Comparison of ENCODE assay signal across 20 mouse cellular contexts in genomic region chr15:96277061-96277460, GRCm38 (mm10). TPM values are rescaled to one million over a fixed set of nuclear protein-coding genes. Genes with fewer than 3 reads are reported as not detected.
A peak's percentile ranks its signal among the peaks of the same experiment; 100 is the strongest.
DNase-seq lines count a peak whose midpoint lies in the region; ATAC-seq and TF ChIP-seq lines count a peak whose summit lies in the region.
"Had no signal": no experiment of that assay in that cellular context is flagged by ENCODE, and none has a peak within 500 bp of the region (broad histone marks: within the 10 kb centered on the region; RNA-seq: fewer than 3 reads in every experiment).

No protein-coding gene starts in this region.

- 74% methylated on average over 4 of the region's 4 CpGs for WGBS in intestine, embryonic 16.5 days
- whole genome bisulfite sequencing in intestine, embryonic 15.5 days = 82% methylated on average over 4 of the region's 4 CpGs
- WGBS in liver, embryonic 14.5 days (ENCODE audit: insufficient replicate concordance) = 29% methylated on average over 4 of the region's 4 CpGs

- no peak overlapping the region for H3K4me2 ChIP-seq in intestine, embryonic 16.5 days (ENCODE audit: low read depth, low read length)
- no peak overlapping the region for H3K4me2 ChIP-seq in intestine, embryonic 15.5 days (replicated peaks)
- no peak overlapping the region for H3K4me2 ChIP-seq in liver, embryonic 14.5 days (ENCODE audit: low read depth)
- H3K4me2 ChIP-seq: heart, embryonic 11.5 days; hindbrain, embryonic 15.5 days had no signal

- no peak overlapping the region for H3K4me3 ChIP-seq in intestine, embryonic 16.5 days (ENCODE audit: low read length)
- no peak overlapping the region for H3K4me3 ChIP-seq in intestine, embryonic 15.5 days (replicated peaks)
- no peak overlapping the region for H3K4me3 ChIP-seq in MEL (ENCODE audit: control insufficient read depth in 1 of 2, insufficient read depth in 1 of 2, low read depth in 2 of 2, low read length in 2 of 2)
- H3K4me3 ChIP-seq in liver, embryonic 14.5 days (ENCODE audit: insufficient read depth in 1 of 2, low read depth in 2 of 2, low read length in 2 of 2) = no peak overlapping the region
- H3K4me3 ChIP-seq: forebrain, embryonic 10.5 days; hindbrain, embryonic 15.5 days had no signal

- TF ChIP-seq RAD21 in MEL (IDR thresholded peaks at IDR 0.05; ENCODE audit: low read depth, low read length) = no peak

- TF ChIP-seq CTCF in MEL (IDR thresholded peaks at IDR 0.05 in 2 of 3, conservative IDR thresholded peaks at IDR 0.05 in 1 of 3; ENCODE audit: control insufficient read depth in 1 of 3, insufficient read depth in 1 of 3, low read depth in 2 of 3, low read length in 3 of 3, poor library complexity in 1 of 3, severe bottlenecking in 1 of 3) = no peak
- no peak for TF ChIP-seq CTCF in liver, embryonic 14.5 days (IDR thresholded peaks at IDR 0.05; ENCODE audit: low read depth)

- no peaks in the 10 kb centered on the region for H3K9me3 ChIP-seq in intestine, embryonic 16.5 days (ENCODE audit: control insufficient read depth, low read length)
- H3K9me3 ChIP-seq in intestine, embryonic 15.5 days = no peaks in the 10 kb centered on the region
- no peaks in the 10 kb centered on the region for H3K9me3 ChIP-seq in MEL (replicated peaks; ENCODE audit: insufficient read depth, low read length)
- H3K9me3 ChIP-seq in liver, embryonic 14.5 days (ENCODE audit: control insufficient read depth, low read length) = no peaks in the 10 kb centered on the region
- H3K9me3 ChIP-seq: hindbrain, embryonic 15.5 days had no signal

- no peak overlapping the region for H3K9ac ChIP-seq in intestine, embryonic 16.5 days (ENCODE audit: low read depth, low read length)
- no peak overlapping the region for H3K9ac ChIP-seq in intestine, embryonic 15.5 days
- H3K9ac ChIP-seq in MEL (ENCODE audit: control insufficient read depth, low read depth, low read length, poor library complexity, severe bottlenecking) = peak overlapping the region; percentile 35
- no peak overlapping the region for H3K9ac ChIP-seq in liver, embryonic 14.5 days (replicated peaks)
- H3K9ac ChIP-seq: hindbrain, embryonic 15.5 days had no signal

- peaks cover 31% of the 10 kb centered on the region for H3K79me2 ChIP-seq in MEL (ENCODE audit: control insufficient read depth, insufficient read depth, low read length, poor library complexity)

- no peaks in the 10 kb centered on the region for H3K27me3 ChIP-seq in intestine, embryonic 16.5 days (replicated peaks; ENCODE audit: control insufficient read depth, insufficient read depth, low read length)
- no peaks in the 10 kb centered on the region for H3K27me3 ChIP-seq in intestine, embryonic 15.5 days (replicated peaks)
- H3K27me3 ChIP-seq in MEL (ENCODE audit: control insufficient read depth in 1 of 2, insufficient read depth in 2 of 2, low read length in 2 of 2) = no peaks in the 10 kb centered on the region
- H3K27me3 ChIP-seq in liver, embryonic 14.5 days (ENCODE audit: control insufficient read depth, insufficient read depth, low read length) = no peaks in the 10 kb centered on the region
- H3K27me3 ChIP-seq: hindbrain, embryonic 15.5 days had no signal

- peak; percentile 39 to 41; a peak in 3 of 4 replicates for TF ChIP-seq EP300 in MEL (IDR thresholded peaks at IDR 0.05; ENCODE audit: low read depth in 1 of 2, low read length in 2 of 2)
- TF ChIP-seq EP300 in liver, embryonic 14.5 days (IDR thresholded peaks at IDR 0.05; ENCODE audit: low read depth) = no peak

- 0 out of 2 replicates have a peak, but pooled peaks have one; percentile 6 for ATAC-seq in intestine, embryonic 16.5 days
- ATAC-seq in intestine, embryonic 15.5 days = no peak
- ATAC-seq in liver, embryonic 14.5 days (ENCODE audit: insufficient read depth) = no peak
- 0 out of 2 replicates have a peak, but pooled peaks have one; percentile 33 for ATAC-seq in neutrophil, adult 5-6 weeks (ENCODE audit: extremely low read depth, insufficient number of reproducible peaks, low FRiP score, poor library complexity, severe bottlenecking)
- ATAC-seq: midbrain, embryonic 16.5 days had no signal

- no peak overlapping the region for H3K27ac ChIP-seq in intestine, embryonic 16.5 days (ENCODE audit: low read length)
- H3K27ac ChIP-seq in intestine, embryonic 15.5 days = no peak overlapping the region
- H3K27ac ChIP-seq in MEL (ENCODE audit: control insufficient read depth, low read depth, low read length) = peak overlapping the region; percentile 84
- peak overlapping the region; percentile 63 for H3K27ac ChIP-seq in liver, embryonic 14.5 days
- H3K27ac ChIP-seq: forebrain, embryonic 10.5 days; hindbrain, embryonic 15.5 days had no signal

- intact Hi-C loops in left cerebral cortex, postnatal 14 days (cut with DNase I) = no loop called here

- H3K36me3 ChIP-seq in intestine, embryonic 16.5 days (ENCODE audit: control insufficient read depth, insufficient read depth, low read length) = peaks cover 19% of the 10 kb centered on the region; the same call in 1 of the 2 replicates
- peaks cover 22% of the 10 kb centered on the region for H3K36me3 ChIP-seq in intestine, embryonic 15.5 days
- H3K36me3 ChIP-seq in MEL (ENCODE audit: control insufficient read depth in 1 of 2, insufficient read depth in 2 of 2, low read length in 2 of 2) = peaks cover 7 to 62% of the 10 kb centered on the region in 2 experiments
- peaks cover 28% of the 10 kb centered on the region for H3K36me3 ChIP-seq in liver, embryonic 14.5 days (replicated peaks; ENCODE audit: control insufficient read depth, insufficient read depth, low read depth)

- TF ChIP-seq POLR2A in MEL (IDR thresholded peaks at IDR 0.05; ENCODE audit: control insufficient read depth in 1 of 2, insufficient read depth in 1 of 2, low read depth in 1 of 2, low read length in 2 of 2, poor library complexity in 1 of 2) = no peak

- peaks cover 12% of the 10 kb centered on the region for H3K4me1 ChIP-seq in intestine, embryonic 16.5 days (ENCODE audit: control insufficient read depth, insufficient read depth, low read length)
- 0 out of 2 replicates have a peak, but pooled peaks cover 5% of the 10 kb centered on the region for H3K4me1 ChIP-seq in intestine, embryonic 15.5 days (replicated peaks)
- H3K4me1 ChIP-seq in MEL (ENCODE audit: control insufficient read depth in 1 of 2, insufficient read depth in 2 of 2, low read length in 2 of 2) = peaks cover 40 to 43% of the 10 kb centered on the region in 2 experiments
- peaks cover 28 to 38% of the 10 kb centered on the region in 2 experiments for H3K4me1 ChIP-seq in liver, embryonic 14.5 days (replicated peaks; ENCODE audit: control insufficient read depth in 2 of 2, insufficient read depth in 2 of 2, low read length in 1 of 2)

- DNase-seq in MEL (ENCODE audit: low read depth, low spot score) = peak; percentile 65
- no peak for DNase-seq in liver, embryonic 14.5 days (ENCODE audit: low read depth in 3 of 3, low spot score in 3 of 3)
- DNase-seq in left cerebral cortex, postnatal 14 days (ENCODE audit: low spot score in 2 of 2) = no peak
- no peak for DNase-seq in ovary, postnatal 14 days (ENCODE audit: low spot score)
- no peak for DNase-seq in right cerebral cortex, postnatal 36 days (ENCODE audit: low spot score in 2 of 2)
- DNase-seq: adrenal gland, postnatal 36 days; cerebellum, adult 9-10 months; gastrocnemius, postnatal 14 days; kidney, adult 8-10 months; layer of hippocampus, postnatal 36 days; lung, adult 18-20 months; right cerebral cortex, postnatal 14 days; thymus, postnatal 25 days had no signal

TF ChIP-seq in MEL, 35 proteins besides CTCF, POLR2A, EP300 and RAD21:
- no peak for TF ChIP-seq ZNF384 (IDR thresholded peaks at IDR 0.05; ENCODE audit: low read depth, low read length)
- no peak for TF ChIP-seq RCOR1 (IDR thresholded peaks at IDR 0.05; ENCODE audit: low read depth, low read length)
- TF ChIP-seq POLR2AphosphoS5 (IDR thresholded peaks at IDR 0.05; ENCODE audit: borderline replicate concordance, low read depth, low read length) = no peak
- TF ChIP-seq CHD1 (IDR thresholded peaks at IDR 0.05; ENCODE audit: low read depth, low read length) = 0 out of 2 replicates have a peak, but pooled peaks have one; percentile 14
- no peak for TF ChIP-seq TBP (IDR thresholded peaks at IDR 0.05; ENCODE audit: low read depth, low read length)
- no peak for TF ChIP-seq MEF2A (IDR thresholded peaks at IDR 0.05; ENCODE audit: extremely low read depth, insufficient replicate concordance, low read depth, low read length, poor library complexity, severe bottlenecking)
- TF ChIP-seq POLR2AphosphoS2 (IDR thresholded peaks at IDR 0.05; ENCODE audit: low read length) = no peak
- TF ChIP-seq TCF12 (IDR thresholded peaks at IDR 0.05; ENCODE audit: low read depth, low read length) = 0 out of 2 replicates have a peak, but pooled peaks have one; percentile 7
- peak; percentile 47 for TF ChIP-seq TAL1 (IDR thresholded peaks at IDR 0.05; ENCODE audit: low read length)
- TF ChIP-seq MAZ (IDR thresholded peaks at IDR 0.05; ENCODE audit: low read depth, low read length) = no peak
- TF ChIP-seq ZKSCAN1 (IDR thresholded peaks at IDR 0.05; ENCODE audit: low read depth, low read length) = no peak
- no peak for TF ChIP-seq USF1 (IDR thresholded peaks at IDR 0.05; ENCODE audit: low read depth, low read length)
- no peak for TF ChIP-seq MYC (IDR thresholded peaks at IDR 0.05; ENCODE audit: low read depth, low read length)

RNA-seq across cellular contexts. Expression of gene Arid2, which starts 10.3 kb away (rescaled TPM):
- polyA plus RNA-seq in intestine, embryonic 16.5 days (2015; fragmentation: Nextera tagmentation; extraction: Ambion mirVana) = 12.4 and 12.6 TPM in 2 replicates
- 16.0 and 16.8 TPM in 2 replicates for polyA plus RNA-seq in intestine, embryonic 15.5 days (2015; fragmentation: Nextera tagmentation; extraction: Ambion mirVana)
- 20.3 and 21.3 TPM in 2 replicates for total RNA-seq in MEL (2012; rRNA removed)
- 10 to 100 TPM; 25.9 to 31.2 TPM for polyA plus RNA-seq in MEL (2012; ENCODE audit: insufficient read depth in 1 of 2, insufficient read length in 2 of 2, low read depth in 1 of 2, low replicate concordance in 2 of 2, missing spikeins in 1 of 2)
- 7.9 and 8.5 TPM in 2 replicates for polyA plus RNA-seq in liver, embryonic 14.5 days (2012; rRNA removed)
- polyA plus RNA-seq in liver, embryonic 14.5 days (2014; fragmentation: Nextera tagmentation; extraction: Ambion mirVana) = 8.1 and 10.2 TPM in 2 replicates
- 43.1 and 54.1 TPM in 2 replicates for total RNA-seq in neutrophil, adult 5-6 weeks (2017)
- 10 to 100 TPM; 40.1 to 41.2 TPM for total RNA-seq in left cerebral cortex, postnatal 14 days (2021)

Comparison
In these comparisons a context has a peak if more than half of its experiments do, and no peak if none do; other contexts are left out.
1. ATAC-seq: peak in intestine, embryonic 16.5 days (single experiment) and neutrophil, adult 5-6 weeks (single experiment); none in intestine, embryonic 15.5 days (single experiment) and liver, embryonic 14.5 days (single experiment).
2. H3K27ac ChIP-seq: peak in MEL (single experiment) and liver, embryonic 14.5 days (single experiment); none in intestine, embryonic 16.5 days (single experiment) and intestine, embryonic 15.5 days (single experiment).